Mouse (Mus musculus): Measurements from ENCODE around the gene Mfsd4a. TPM values are rescaled to one million over a fixed set of nuclear protein-coding genes. Genes with fewer than 3 reads are reported as not detected.

The Mfsd4a gene
- 1 to 10 TPM; 1.7 to 2.5 TPM for total RNA-seq (2021)
- long read RNA-seq, experiment 1, partial matches to known transcripts, result 2 of 46 reads
- long read RNA-seq, experiment 1, other reads (novel, unspliced or antisense), result 44 of 46 reads
- long read RNA-seq, experiment 2, partial matches to known transcripts, result 0 of 49 reads
- long read RNA-seq, experiment 2, other reads (novel, unspliced or antisense), result 49 of 49 reads

DNA sequence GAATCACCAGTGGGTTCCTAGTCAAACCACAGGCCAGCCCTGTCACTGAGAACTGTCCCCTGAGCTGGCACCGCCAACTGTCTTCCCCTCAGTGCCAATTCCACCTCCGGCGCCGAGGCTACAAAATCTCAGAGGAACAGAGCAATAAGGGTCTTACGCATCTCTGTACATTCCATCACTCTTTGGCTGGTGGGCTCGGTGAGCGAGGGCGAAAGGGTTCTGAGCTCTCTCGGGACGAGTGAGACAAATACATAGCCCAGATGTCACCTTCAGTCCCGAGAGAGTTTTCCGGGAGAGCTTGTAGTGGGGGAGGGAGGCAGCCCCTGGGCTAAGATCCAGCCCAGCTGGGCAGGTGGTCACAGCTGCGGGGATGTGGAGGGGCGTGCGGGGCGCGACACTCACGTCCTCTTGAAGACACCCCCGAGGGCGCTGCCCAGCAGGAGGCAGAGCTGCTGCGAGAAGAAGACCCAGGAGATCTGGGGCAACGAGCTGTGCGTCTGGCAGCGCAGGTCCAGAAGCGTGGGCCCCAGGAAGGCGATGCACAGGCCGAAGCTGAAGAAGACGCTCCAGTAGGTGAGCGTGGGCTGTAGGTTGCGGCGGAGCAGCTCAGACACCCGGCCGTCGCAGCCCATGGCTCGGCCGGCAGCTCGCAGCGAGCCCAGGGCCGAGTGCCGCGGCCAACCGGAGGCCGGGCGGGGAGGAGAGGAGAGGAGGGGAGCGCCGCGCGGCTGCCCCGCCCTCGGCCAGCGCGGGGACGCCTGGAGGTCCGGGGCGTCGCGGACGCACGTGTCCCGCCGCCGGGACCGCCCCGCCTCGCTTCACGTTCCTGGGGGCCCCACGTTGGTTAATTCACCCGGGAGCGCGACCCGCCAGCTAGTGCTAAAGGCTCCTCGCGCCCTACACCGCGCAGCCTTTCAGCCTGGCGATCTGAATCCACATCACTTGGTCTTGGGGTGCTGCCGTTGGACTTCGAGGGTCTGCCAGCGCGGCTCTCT lies at the start of gene Mfsd4a:
Gene Mfsd4a (minus strand): TSS at position 802 of the 995 bp plus-strand sequence.
- DNase-seq (ENCODE audit: low spot score in 2 of 2), result peak; percentile 47 to 55

DNA sequence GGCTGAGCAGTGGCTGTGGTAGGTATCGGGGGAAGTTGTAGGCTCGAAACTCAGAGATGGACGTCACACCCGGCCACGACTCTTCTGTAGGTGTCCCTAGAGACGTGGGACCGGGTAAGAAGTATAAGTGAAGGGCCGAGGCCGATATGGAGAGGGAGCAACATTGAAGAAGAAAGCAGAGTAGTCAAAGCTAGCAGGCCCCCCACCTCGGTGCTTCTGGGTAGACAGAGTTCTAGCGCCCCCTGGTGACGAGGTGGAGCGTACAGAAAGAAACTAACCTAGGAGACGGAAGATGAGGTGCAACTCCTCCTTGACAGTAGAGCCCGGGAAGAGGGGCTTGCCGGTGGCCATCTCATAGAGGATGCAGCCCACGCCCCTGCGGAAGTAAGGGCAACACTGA lies 48.7 kb upstream of the Mfsd4a start:
- DNase-seq (ENCODE audit: low spot score in 2 of 2), result peak; percentile 52 to 75

DNA sequence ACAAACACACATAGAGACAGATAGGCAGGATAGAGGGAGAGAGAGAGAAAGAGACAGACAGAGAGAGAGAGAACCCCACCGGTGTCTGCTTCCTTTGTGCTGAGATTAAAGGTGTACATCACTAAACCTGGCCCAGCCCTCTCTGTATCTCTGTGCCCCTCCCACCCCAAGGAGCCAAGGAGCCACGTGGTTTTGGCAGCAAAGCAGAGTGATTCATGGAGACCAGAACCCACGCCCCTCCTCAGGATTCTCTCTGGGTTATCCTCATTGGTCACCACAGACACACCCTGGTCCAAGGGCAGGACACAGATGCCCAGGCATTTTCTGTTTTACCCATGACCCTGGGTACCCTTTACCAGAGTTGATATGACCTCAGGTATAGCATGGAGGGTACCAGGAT lies 45.2 kb upstream of the Mfsd4a start:
- no peak for DNase-seq (ENCODE audit: low spot score in 2 of 2)

DNA sequence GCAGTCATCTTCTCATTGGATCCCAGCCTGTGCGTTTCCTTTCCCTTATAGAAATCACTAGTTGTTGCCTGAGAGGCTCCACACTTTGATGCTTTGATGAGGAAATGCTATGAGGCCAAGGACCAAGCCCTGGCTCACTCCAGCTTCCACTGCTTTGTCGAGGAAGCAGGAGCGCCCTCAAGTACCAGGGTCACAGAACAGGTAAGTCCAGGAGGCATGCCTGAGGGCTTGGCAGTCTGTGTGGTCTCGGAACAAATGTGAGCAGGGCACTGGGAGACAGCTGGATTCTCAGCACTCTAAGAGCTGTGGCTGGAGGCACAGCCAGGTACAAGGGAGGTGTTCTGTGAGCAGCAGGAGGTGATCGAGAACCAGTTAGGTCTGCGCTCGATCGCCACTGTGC lies 44.6 kb upstream of the Mfsd4a start:
- no peak for DNase-seq (ENCODE audit: low spot score in 2 of 2)

DNA sequence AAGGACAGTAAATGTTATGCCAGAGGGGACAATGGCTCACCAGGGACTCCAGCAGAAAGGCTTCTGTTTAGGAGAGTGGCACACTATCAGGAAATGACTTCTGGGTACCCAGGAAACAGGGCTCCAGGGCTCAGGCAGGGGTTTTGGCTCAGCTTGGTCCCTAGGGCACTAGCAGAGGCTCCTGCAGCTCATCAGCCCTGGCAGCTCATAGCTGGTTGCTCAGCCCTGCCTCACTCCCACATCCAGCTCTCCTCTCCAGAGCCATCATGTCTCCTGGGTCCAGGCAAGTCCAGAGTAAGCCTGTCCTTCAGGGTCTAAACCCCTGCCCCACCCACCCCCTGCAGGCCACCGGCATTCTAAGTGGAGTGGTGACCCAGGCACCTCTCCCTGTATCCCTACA lies 43.5 kb upstream of the Mfsd4a start:
- DNase-seq (ENCODE audit: low spot score in 2 of 2), result no peak

DNA sequence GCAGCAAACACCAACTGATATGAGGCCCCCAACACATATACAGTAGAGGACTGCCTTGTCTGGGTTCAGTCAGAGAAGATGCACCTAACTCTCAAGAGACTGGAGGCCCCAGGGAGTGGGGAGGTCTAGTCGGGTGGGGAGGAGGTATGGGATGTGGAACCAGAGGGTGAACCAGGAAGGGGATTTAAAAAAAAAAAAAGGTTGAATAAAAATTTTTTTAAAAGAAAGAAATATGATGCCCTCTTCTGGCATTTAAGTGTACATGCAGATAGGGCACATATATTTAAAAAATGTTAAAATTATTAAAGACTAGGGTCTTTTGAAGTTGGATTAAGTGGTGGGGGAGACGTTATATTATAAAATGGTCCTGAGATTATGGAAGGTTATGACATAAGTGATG lies 41.5 kb upstream of the Mfsd4a start:
- no peak for DNase-seq (ENCODE audit: low spot score in 2 of 2)

DNA sequence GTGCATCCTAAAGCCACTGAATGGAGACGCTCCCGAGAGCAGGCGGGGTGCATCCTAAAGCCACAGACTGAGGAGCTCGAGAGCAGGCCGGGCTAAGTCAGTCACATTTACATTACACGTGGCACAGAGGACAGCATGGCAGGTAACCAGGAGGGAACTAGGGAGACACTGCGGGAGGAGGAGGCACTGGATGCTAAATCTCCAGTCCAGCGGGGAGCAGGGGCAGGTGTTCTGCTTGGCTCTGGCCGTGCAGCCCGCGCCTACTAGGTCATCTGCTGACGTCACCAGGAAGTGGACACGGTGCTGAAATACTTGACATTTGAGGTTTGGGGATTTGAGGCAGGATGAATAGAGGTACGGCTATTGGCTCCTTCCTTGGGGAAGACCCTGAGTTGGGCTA lies 36.5 kb upstream of the Mfsd4a start:
- DNase-seq (ENCODE audit: low spot score in 2 of 2), result no peak

DNA sequence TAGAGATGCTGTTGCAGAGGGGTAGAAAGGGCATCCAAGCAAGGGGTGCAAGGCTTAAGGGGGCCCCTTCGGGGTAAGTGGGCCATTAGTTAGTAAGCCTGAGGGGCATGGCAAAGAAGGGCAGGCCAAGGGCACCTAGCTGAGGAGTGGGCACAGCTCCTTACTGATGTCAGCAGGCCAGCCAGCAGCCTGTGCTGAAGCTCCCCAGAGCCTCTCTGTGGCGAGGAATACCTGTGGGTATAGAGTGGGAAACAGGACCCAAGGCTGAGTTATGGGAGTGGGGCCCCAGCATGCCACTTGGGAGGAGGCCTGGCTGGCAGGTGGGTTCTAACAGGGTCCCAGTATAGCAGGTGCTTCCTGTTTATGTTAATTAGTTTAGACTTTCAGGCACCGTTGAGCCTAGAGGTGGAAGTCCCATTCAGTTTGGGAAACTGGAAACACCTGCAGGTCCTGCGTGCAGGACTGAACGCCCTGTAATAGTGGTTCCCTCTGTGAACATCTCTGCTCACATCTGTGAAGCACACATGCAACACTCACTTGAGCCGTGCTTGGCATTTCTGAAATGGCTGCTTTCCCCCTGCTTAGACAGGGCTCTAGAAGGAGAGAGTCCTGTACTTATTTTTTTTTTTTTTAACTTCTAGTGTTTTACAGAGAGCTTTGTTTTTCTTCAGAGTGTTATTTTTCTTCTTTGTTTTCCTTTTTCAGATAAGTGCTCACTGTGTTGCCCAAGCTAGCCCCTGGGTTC lies 34.3 kb upstream of the Mfsd4a start:
- no peak for DNase-seq (ENCODE audit: low spot score in 2 of 2)

DNA sequence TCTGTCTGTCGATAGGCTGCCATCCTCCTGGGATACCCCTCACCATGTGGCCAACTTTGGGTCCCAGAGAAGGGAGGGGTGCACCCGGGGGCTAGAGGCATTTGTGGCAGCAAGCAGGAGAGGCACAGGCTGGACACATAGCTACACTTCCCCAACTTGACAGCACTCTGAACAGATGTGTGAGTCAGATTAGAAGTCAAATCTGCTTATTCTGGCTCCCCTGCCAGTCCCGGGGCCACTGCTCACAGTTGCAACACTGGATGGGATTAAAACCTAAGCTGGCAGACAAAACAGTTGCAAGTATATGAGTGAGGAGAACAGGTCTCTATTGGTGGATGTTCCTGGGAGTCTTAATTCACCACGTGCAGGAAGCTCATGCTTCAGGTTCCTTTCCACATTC lies 31.9 kb upstream of the Mfsd4a start:
- no peak for DNase-seq (ENCODE audit: low spot score in 2 of 2)

DNA sequence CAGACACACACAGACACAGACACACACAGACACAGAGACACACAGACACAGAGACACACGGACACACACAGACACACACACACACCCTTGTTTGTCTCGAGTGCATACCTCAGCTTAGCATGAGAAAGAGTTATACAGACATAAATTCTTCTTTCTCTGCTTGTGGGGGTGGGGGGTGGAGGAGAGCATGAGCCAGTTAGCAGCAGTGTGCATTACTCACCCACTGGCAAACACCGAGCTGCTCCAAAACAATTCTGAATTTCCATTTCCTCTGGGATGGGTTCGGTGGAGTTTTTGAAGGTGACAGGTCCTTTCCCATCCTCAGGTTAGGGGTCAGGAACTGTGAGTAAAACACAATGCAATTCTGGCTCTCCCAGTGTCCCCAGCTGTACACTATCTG lies 31.2 kb upstream of the Mfsd4a start:
- DNase-seq (ENCODE audit: low spot score in 2 of 2), result no peak

DNA sequence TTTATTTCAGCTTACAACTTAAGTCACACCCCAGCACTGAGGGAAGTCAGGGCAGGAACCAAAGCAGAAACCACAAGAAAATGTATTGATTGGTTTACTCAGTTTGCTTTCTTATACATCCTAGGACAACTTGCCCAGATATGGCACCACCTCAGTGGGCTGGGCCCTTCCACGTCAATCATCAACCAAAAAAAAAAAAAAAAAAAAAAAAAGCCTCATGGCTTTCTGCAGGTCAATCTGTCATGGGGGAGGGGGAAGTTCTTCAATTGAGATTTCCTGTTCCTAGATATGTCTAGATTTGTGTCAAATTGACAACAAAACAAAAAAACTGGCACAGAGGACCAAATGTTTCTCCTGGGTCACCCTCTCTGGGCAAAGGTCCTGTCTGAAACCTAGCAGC lies 30.2 kb upstream of the Mfsd4a start:
- DNase-seq (ENCODE audit: low spot score in 2 of 2), result no peak

DNA sequence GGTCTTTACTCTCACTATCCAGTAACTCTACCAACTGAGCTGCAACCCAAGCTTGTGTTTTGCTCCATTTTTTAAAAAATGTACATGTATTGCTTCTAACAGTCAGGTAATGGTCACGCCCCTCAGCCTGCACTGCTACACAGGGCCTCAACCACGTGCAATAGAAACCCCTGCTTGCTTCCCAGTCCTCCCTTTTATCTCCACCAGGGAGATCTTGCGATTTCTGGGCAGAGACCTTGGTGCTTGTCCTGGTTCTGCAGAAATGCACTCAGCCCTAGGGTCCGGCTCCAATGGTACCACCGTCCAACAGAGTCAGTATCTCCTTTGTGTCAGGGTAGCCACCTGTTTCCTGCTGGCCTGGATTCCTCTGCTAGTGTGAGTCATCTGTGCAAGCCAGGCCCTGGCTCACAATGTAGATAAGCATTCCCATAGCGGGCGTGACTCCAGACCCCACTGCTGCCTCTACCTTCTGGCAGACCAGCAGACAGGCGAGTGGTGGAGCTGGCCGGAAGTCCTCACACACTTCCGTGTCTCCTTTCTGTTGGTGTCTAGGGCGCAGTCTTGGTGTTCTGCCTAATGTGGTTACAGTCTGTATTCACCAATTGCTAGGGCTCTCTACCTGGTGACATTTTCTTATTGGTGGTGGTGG lies 27.6 kb upstream of the Mfsd4a start:
- no peak for DNase-seq (ENCODE audit: low spot score in 2 of 2)

DNA sequence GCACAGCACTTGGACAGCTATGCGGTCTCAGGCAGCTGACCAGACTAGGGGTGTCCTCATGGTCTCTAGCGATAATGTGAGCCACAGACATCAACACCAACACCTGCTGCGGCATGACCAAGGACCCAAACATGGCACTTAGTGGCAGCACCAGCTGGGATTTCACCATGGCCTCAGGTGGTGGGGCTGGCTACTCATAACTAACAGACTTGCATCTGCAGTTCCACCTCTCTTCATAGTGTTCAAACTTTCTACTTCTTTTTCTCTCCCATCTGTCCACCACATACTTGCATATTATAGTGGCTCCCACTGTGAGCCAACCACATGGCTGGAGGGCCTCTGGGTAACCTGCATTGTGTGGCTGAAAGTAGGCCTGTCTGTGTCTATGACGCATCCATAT lies 25.4 kb upstream of the Mfsd4a start:
- DNase-seq (ENCODE audit: low spot score in 2 of 2), result no peak

DNA sequence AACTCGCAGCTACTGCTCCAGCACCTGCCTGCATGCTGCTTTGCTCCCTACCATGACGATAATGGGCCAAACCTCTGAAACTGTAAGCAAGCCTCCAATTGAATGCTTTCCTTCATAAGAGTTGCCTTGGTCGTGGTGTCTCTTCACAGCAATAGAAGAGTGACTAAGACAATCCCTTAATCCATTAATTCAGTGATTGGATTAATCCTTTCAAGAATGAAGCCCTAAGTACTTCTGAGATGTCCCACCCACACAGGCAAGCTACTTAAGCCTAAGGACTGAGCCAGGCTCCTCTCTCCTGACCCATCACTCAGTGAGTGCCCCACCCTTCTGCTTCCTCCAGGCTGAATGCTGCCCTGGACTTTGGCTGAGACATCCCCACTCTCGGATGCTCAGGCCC lies 22.4 kb upstream of the Mfsd4a start:
- DNase-seq (ENCODE audit: low spot score in 2 of 2), result no peak

DNA sequence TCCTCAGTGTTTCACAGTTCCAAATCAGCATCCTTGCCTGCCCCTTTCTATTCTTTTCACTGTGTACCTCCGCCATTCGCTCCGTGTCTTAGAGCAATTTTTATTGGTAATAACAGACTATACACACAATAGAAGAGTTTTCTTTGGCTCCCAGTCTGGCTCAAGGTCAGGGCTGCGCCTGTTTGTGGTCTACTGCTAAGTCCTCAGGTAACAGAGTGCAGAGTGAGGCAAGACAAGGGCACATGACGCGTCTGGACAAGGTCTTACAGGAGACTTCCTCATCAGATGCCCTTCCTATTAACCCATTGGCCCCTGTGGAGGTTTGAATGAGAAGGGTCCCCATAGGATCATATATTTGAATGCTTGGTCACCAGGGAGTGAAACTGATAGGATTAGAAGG lies 21.9 kb upstream of the Mfsd4a start:
- no peak for DNase-seq (ENCODE audit: low spot score in 2 of 2)

DNA sequence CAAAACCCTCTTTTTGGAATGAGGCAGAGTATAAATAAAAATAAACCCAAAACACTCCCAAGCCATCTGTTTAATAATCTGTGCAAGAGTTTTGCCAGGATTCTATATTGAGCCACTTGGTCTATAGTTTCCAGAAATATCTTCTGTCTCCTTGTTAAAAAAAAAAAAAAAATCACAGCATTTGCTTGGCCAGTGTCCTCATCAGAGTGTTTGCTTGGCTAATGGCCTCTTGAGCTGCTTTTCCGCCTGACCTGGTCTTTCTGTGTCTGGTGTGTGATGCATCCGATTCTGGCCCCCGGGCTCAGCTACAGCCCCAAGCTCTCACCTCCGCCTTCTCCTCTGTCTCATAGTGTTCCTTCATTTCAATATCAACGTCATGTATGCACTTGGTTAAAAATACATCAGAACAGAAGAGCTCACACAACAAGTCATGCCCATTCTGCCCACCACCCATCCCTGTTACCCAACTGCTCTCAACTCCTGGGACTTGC lies 20.4 kb upstream of the Mfsd4a start:
- no peak for DNase-seq (ENCODE audit: low spot score in 2 of 2)

DNA sequence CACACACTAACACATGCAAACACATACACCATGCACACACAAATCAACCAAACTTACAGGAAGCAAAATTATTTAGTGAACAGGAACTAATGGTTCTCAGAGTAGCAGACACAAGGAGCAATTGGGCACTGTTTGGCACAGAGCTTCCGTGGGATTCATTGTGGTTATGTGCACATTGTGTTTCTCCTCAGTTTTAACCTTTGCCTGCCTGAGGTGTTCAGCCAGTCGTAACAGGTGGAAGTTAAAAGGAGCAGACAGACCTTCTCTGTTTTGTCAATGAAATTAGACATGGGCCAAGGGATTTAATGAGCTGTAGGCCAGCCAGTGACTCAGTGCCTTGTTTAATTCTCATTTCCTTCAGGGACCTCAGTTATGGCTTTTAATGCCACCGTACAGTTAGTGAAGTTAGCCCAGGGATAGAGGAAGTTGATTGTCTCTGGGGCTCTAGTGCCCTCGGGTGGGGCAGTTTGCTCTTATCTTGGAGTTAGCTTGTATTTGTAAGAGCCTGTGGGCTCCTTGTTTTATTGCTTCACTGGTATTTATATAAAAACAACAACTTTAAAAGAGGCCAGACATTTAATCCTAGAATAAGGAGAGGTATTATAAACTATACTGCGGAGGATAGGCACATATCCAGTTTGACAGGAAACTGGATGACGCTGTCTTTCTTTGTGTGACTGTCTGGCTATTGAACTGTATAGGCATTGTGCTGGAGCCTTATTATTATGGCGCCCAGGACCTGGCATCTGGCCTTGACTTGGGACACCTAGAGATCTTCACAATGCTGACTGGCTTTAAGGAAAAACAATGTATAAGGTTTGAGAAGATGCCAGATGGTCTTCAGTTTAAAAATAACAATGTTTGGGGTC lies 17.6 kb upstream of the Mfsd4a start:
- DNase-seq (ENCODE audit: low spot score in 2 of 2), result no peak

DNA sequence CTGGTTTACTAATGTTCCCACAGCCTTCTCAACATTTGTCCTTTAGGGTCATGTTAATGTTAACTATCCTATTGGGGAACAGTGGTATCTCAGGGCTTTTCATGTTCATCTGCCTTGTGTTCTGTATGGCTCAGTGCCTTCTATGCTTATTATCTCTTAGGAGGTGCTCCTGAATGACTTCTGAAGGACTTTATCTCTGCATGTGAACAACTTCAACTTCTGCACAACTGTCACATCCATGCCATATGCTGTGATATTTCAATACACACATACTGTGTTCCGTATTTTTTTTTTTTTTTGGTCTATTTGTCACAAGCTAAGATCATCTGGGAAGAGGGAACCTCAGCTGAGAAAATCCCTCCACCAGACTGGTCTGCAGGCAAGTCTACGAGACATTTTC lies 10.6 kb upstream of the Mfsd4a start:
- DNase-seq (ENCODE audit: low spot score in 2 of 2), result no peak

DNA sequence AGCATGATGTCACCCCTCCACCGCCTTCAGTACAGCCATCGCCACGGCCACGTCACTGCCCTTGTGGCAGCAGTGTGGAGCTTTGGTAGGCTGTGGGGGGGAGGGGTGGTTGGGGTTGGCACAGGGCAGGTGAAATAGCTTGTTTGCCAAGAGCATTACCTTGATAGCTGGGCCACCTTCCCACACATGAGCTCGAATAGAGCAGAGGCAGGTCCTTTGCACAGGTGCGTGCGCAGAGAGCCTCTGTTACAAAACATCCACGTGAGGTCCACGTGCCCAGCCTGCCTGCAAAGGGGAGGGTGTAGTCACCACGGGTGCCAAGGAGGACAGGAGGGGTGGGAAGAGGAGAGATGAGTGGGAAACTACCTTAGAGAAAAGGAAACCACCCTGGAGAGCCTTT lies 7.7 kb upstream of the Mfsd4a start:
- DNase-seq (ENCODE audit: low spot score in 2 of 2), result no peak

DNA sequence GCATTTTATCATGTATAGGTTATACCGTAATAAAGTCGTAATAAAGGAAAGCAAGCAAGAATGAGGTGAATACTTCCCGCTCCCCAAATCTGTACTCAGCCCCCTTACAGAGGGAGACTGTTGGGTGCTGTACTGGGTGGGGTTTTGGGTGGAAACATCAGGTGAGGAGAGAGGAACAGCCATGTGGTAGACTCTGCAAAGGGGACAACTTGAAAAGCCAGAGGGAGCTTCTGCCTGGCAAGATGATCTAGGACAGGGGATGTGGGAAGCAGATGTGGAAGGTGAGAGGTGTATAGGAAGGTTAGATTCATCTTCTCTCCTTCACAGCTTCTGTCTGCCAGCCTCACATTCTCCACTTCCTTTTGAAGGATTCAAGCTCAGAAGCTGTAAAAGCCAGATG lies 2.8 kb upstream of the Mfsd4a start:
- DNase-seq (ENCODE audit: low spot score in 2 of 2), result no peak
